Mouse (Mus musculus) thymus, postnatal 14 days (tissue): ENCODE results near the gene Cacng6.

ENCODE experiments used
- DNase-seq: peaks from one replicate; pipeline ENCODE4 v3.0.0; 2021

The Cacng6 gene

DNA sequence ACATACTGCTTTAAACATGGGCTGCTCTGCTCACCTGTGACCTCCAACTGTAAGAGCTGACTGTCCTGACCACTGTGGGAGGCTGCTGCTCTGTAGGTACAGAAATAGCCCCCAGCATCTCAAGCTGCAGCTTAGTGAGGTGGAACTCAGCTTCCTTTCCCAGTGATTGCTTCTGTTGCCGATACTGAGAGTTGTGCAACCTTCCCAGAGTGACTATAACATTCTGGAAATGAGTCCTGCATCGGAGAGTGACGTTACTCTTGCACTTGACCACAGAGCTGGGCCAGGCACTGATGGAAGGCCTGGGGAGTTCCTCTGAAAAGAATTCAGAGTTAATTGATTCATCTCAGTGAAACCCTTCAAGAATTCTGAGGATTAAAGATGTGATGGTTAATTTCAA is 48.8 kb downstream of the Cacng6 start:
- no peak for DNase-seq

DNA sequence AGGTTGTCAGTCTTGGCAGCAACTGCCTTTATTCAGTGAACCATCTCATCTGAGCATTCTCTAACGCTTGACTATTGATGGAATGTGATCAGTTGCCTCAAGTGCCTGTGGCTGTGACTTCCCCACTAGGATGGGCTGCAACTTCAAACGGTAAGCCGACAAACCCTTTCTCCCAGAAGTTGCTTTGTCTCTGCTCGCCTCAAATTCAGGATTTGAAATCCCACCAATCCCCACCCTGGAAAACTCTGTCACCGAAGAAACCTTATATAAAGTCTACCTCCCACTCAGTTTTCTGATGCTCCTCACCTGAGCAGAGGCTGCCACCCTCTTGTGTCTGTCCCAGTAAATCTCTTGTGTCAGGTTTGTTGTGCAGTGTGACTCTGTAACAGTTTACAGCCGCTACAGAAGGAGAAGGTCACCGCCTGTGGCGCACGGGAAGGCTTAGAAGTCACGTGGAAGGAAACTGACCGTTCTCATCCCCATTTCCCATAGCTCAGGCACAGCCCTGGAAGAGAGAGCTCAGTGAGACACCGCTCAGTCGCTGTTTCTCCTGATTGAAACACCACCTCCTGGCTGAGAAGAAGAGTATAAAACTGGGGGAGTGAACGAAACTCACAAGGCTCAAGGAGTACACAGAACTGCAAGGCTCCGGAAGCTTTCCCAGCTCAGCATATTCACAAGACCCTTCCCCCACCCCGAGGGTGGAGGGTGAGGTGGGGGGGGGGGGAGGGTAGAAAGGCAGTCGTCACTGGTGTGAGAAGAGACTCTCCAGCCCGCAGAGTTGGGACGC is 50.5 kb downstream of the Cacng6 start:
- DNase-seq: no peak

DNA sequence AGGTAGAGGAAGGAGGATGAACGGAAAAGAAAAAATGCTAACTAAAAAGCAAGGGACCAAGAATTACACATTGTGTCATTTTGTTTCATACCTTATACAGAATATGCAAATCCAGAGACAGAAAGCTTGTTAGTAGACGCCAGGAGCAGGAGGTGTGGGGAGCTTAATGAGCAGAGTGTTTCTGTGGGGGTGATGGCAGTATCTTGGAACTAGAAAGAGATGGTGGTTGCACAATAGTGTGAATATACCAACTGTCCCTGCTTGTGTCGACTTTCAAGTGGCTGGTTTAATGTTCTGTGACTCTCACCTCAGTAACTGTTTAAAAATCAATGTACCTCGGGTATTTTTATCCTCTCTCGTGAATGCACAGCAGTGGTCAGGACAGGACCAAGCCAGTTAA is 52.7 kb downstream of the Cacng6 start:
- DNase-seq: no peak

DNA sequence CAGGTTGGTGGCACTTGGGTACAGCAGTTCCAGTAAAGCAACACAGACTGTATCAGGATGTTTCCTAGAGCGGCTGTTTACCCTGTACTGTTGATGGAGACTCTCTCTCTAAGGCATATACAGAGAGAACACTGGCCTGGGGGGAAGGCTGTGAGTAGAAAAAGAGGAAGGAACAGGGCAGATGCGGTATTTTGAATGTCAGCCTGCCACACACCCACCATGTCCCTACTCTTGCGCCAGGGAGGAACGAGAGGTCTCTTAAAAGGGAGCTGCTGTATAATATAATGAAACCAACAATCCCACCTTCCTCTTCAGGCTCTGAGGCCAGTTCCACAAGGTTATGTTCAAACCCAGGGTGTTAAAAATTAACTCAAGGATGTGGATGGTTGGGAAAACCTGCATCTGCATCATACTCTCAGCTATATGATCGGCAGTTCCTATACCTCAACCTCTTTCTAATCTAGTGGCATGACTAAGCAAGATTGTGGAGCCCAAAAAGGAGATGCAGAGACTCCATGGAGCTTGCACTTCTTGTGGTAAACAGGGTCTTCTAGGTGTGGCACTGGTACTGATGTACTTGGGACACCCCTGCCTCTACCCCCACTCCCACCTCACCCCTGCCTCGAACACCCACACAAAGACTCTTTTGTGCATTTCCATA is 58.1 kb downstream of the Cacng6 start:
- no peak for DNase-seq
